Mouse (Mus musculus) erythroblast, embryonic 14.5 days (primary cell): ENCODE data around the gene Saysd1.

Experiments
- GATA1 ChIP-seq: IDR thresholded peaks from 2 replicates; pipeline ENCODE4 v1.6.1; 2012; ENCODE audit warnings: low read length, inconsistent platforms, mixed read lengths
- TAL1 ChIP-seq: IDR thresholded peaks from 3 replicates; pipeline ENCODE4 v1.6.1; 2012; ENCODE audit warnings: low read length, inconsistent platforms, mixed read lengths

GRCm38 (mm10) chr14:20120012-20120411 is 18.3 kb downstream of the Saysd1 start:
- TF ChIP-seq GATA1: no peak
- no peak for TF ChIP-seq TAL1
